Mouse (Mus musculus) layer of hippocampus, adult 9-11 months (tissue): ENCODE data around the gene Ssxb1.
"Not testable (repeated sequence)": the region's sequence is repeated elsewhere in the genome, so short reads cannot be mapped to it uniquely, and the experiment has no call there.

Source experiments
- DNase-seq: peaks from one replicate; pipeline ENCODE4 v3.0.0; 2022

Ssxb1 gene

DNA sequence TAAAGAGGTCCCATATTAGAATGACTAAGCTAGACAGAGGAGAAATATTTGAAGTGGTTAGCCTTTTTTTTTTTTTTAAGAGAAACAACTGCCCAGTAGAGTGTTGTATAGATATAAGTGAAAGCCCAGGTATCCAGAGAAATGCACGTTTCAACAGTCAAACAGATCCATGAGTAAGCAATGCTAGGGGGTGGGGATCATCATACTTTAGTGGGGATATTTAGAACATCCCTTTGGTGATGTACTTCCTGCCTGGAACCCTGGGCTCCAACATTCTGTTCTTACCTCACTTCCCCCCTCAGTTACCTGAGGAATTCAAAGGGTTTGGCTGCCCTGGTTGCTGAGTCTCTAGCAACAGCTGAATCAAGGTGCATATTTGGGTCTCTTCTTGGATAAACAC, at the start of gene Ssxb1:
Gene Ssxb1 (plus strand): TSS at position 301 of the 400 bp plus-strand sequence.
- not testable (repeated sequence) for DNase-seq

DNA sequence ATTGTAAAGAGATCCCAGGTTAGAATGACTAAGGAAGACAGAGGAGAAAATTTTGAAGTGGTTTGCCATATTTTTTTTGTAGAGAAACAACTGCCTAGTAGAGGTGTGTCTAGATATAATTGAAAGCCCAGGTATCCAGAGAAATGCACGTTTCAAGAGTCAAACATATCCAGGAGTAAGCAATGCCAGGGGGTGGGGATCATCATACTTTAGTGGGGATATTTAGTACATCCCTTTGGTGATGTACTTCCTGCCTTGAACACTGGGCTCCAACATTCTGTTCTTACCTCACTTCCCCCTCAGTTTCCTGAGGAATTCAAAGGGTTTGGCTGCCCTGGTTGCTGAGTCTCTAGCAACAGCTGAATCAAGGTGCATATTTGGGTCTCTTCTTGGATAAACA, 46.4 kb upstream of the Ssxb1 start, which contains the start of gene Ssxb9:
Gene Ssxb9 (plus strand): TSS at position 301 of the 400 bp plus-strand sequence.
- not testable (repeated sequence) for DNase-seq

DNA sequence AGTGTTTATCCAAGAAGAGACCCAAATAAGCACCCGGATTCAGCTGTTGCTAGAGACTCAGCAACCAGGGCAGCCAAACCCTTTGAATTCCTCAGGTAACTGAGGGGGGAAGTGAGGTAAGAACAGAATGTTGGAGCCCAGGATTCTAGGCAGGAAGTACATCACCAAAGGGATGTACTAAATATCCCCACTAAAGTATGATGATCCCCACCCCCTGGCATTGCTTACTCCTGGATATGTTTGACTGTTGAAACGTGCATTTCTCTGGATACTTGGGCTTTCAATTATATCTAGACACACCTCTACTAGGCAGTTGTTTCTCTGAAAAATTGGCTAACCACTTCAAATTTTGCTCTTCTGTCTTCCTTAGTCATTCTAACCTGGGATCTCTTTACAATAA, 48.5 kb downstream of the Ssxb1 start, which contains the start of gene Ssxb2:
Gene Ssxb2 (minus strand): TSS at position 101 of the 400 bp plus-strand sequence.
- not testable (repeated sequence) for DNase-seq
